Mouse (Mus musculus) lung, postnatal 0 days (tissue): ENCODE measurements around the gene Mettl17. TPM values are rescaled to one million over a fixed set of nuclear protein-coding genes. Genes with fewer than 3 reads are reported as not detected.

Experiments
- ATAC-seq: fragments of 200-750 bp; cut with Nextera tagmentation; 2 replicates; pipeline ENCODE4 v1.8.0; 2017; ENCODE audit warnings: moderate library complexity
- DNase-seq: peaks from one replicate; pipeline ENCODE4 v3.0.0-alpha.2; 2016; ENCODE audit warnings: low spot score
- H3K27ac ChIP-seq: fragments of 300-500 bp; sonication (generic); 2 replicates; pipeline ENCODE4 v1.5.1; 2014; ENCODE audit warnings: antibody characterized with exemption, mild to moderate bottlenecking, low read length, mixed read lengths
- H3K27me3 ChIP-seq: fragments of 300-500 bp; sonication (generic); replicated peaks from 2 replicates; pipeline ENCODE4 v1.6.1; 2014; ENCODE audit warnings: low read length, mixed read lengths; ENCODE audit not compliant: insufficient read depth
- H3K36me3 ChIP-seq: fragments of 300-500 bp; sonication (generic); 2 replicates; pipeline ENCODE4 v1.6.1; 2014; ENCODE audit warnings: low read length, mixed read lengths; ENCODE audit not compliant: insufficient read depth
- H3K4me1 ChIP-seq: fragments of 300-500 bp; sonication (generic); 2 replicates; pipeline ENCODE4 v1.6.1; 2014; ENCODE audit warnings: antibody characterized with exemption, low read depth, low read length, mixed read lengths; ENCODE audit not compliant: insufficient read depth
- H3K4me2 ChIP-seq: fragments of 300-500 bp; sonication (generic); replicated peaks from 2 replicates; pipeline ENCODE4 v1.6.1; 2014; ENCODE audit warnings: low read depth, mild to moderate bottlenecking, low read length, moderate library complexity, mixed read lengths
- H3K4me3 ChIP-seq: fragments of 300-500 bp; sonication (generic); 2 replicates; pipeline ENCODE4 v1.5.1; 2014; ENCODE audit warnings: low read depth, low read length
- H3K9ac ChIP-seq: fragments of 300-500 bp; sonication (generic); replicated peaks from 2 replicates; pipeline ENCODE4 v1.6.1; 2014; ENCODE audit warnings: low read depth, mild to moderate bottlenecking
- H3K9me3 ChIP-seq: fragments of 300-500 bp; sonication (generic); 2 replicates; pipeline ENCODE4 v1.6.1; 2016; ENCODE audit warnings: low read length, mixed read lengths
- CTCF ChIP-seq: IDR thresholded peaks from 2 replicates; pipeline ENCODE4 v1.5.1; 2016; ENCODE audit warnings: antibody characterized with exemption, mild to moderate bottlenecking
- EP300 ChIP-seq: IDR thresholded peaks from 2 replicates; pipeline ENCODE4 v1.6.1; 2016; ENCODE audit warnings: antibody characterized with exemption, mild to moderate bottlenecking, control low read depth
- WGBS: fragments of 180-500 bp; shearing (Covaris S2); extraction: QIAGEN DNeasy Blood & Tissue Kit; methylation state at CpG from one replicate; pipeline ENCODE4 v1.1.7; 2014; 5-methylcytosine and 5-hydroxymethylcytosine counted together
- polyA plus RNA-seq: library from polyadenylated mRNA; unstranded; fragments of >200 nt; fragmentation: Nextera tagmentation; extraction: Ambion mirVana; gene quantifications from 2 replicates; pipeline ENCODE4 v1.2.1, GENCODE M21; 2015

Gene Mettl17
- polyA plus RNA-seq, 1 experiment from 2014 or later: 33.9 TPM

DNA sequence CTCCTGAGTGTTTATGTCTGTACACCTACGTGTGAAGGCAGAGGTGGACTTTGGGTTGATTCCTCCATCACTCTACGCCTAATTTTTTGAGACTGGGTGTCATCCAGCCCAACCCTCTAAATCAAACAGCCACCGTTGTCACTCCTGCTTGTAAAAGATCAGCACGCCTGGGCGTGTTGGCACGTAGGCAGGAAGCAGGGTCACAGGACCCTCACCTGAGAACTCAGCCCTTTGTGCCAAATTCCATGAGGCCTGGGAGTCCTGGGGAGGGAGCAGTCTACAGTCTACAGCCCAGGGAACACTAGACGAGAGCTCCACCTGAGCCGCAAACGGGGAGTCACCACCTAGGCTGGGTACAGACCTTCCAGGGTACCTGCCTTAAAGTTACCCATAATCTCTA lies 19.1 kb downstream of the Mettl17 start:
- no peak for ATAC-seq
- H3K9me3 ChIP-seq: no peaks in the 10 kb centered on the region
- no peak for DNase-seq
- 64% methylated on average over 9 of the region's 9 CpGs for WGBS
- H3K4me1 ChIP-seq: no peaks in the 10 kb centered on the region
- H3K27me3 ChIP-seq: no peaks in the 10 kb centered on the region
- no peak overlapping the region for H3K4me2 ChIP-seq
- no peaks in the 10 kb centered on the region for H3K36me3 ChIP-seq
- H3K9ac ChIP-seq: no peak overlapping the region
- no peak overlapping the region for H3K4me3 ChIP-seq
- no peak for TF ChIP-seq EP300
- TF ChIP-seq CTCF: no peak
- H3K27ac ChIP-seq: no peak overlapping the region

DNA sequence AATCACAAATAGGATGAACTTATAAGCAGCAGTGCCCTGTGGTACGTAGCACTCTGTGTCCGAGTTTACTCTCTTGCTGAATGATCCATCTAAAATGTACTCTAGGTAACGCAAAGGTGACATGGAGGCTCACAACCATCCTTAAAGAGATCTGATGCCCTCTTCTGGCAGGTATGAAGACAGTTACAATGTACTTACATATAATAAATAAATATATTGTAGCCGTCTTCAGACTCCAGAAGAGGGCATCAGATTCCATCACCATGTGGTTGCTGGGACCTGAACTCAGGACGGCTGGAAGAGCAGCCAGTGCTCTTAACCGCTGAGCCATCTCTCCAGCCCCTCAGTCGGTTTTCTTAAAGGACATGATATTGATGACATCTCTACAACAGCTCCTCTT lies 20.1 kb downstream of the Mettl17 start:
- peak; percentile 74 for DNase-seq
- Histone ChIP-seq H3K4me2 (no peak overlapping the region), H3K9me3 (no peaks in the 10 kb centered on the region), H3K36me3 (no peaks in the 10 kb centered on the region), H3K9ac (no peak overlapping the region), H3K27ac (no peak overlapping the region), H3K4me3 (no peak overlapping the region), H3K27me3 (no peaks in the 10 kb centered on the region), H3K4me1 (no peaks in the 10 kb centered on the region)
- TF ChIP-seq EP300 (no peak), CTCF (peak; percentile 67)
- peak; percentile 18; the same call in 1 of the 2 replicates for ATAC-seq
- WGBS: 55% methylated on average over 7 of the region's 7 CpGs

DNA sequence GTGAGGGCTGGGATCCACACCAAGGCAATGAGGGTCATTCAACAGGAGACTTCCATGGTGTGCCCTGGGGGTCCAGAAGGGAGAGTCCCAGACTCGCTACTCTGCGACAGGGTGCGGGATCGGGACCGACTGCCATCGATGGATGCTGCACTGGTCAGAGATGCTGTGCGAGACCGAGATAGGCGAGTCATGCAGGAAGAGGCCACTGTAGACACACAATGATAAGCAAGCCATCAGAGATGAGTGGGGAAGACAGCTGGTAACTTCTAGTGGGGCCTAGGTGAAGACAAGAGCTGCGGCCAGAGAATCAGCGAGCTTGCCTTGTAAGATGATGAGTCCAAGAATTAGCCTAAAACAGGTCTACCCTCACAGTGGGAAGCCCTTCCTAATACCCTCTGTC lies 21.5 kb downstream of the Mettl17 start:
- WGBS: 89% methylated on average over 11 of the region's 11 CpGs
- no peak for ATAC-seq

DNA sequence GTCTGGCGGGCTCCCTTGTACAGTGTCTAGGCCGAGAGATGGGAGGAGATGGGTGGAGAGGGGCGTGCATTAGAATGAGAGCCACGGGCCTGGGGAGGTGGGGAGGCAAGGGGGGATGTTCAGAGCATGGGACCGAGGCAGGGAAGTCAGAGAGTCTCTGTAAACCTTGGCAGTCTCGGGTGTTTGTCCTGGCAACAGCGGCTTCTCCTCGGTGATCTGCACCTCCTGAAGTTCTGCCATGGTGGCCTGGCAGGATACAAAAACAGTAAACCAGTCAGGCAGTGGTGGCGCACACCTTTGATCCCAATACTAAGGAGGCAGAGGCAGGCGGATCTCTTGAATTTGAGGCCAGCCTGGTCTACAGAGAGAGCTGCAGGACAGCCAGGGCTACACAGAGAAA lies 26.7 kb downstream of the Mettl17 start:
- DNase-seq (no peak), ATAC-seq (no peak)
- Histone ChIP-seq H3K9ac (no peak overlapping the region), H3K36me3 (no peaks in the 10 kb centered on the region), H3K4me1 (peaks cover 8% of the 10 kb centered on the region; the same call in 1 of the 2 replicates), H3K4me2 (peak overlapping the region; percentile 78; the same call in 1 of the 2 replicates), H3K27ac (no peak overlapping the region), H3K4me3 (no peak overlapping the region), H3K27me3 (no peaks in the 10 kb centered on the region), H3K9me3 (no peaks in the 10 kb centered on the region)
- 86% methylated on average over 10 of the region's 10 CpGs for WGBS
- TF ChIP-seq CTCF (no peak), EP300 (no peak)

More for the DNA sequence above, 21.5 kb downstream of the Mettl17 start:
- no peak for TF ChIP-seq EP300
- TF ChIP-seq CTCF: no peak
- DNase-seq: no peak
- Histone ChIP-seq H3K9me3 (no peaks in the 10 kb centered on the region), H3K4me1 (no peaks in the 10 kb centered on the region), H3K9ac (no peak overlapping the region), H3K27me3 (no peaks in the 10 kb centered on the region), H3K27ac (no peak overlapping the region), H3K4me3 (no peak overlapping the region), H3K36me3 (no peaks in the 10 kb centered on the region), H3K4me2 (no peak overlapping the region)

DNA sequence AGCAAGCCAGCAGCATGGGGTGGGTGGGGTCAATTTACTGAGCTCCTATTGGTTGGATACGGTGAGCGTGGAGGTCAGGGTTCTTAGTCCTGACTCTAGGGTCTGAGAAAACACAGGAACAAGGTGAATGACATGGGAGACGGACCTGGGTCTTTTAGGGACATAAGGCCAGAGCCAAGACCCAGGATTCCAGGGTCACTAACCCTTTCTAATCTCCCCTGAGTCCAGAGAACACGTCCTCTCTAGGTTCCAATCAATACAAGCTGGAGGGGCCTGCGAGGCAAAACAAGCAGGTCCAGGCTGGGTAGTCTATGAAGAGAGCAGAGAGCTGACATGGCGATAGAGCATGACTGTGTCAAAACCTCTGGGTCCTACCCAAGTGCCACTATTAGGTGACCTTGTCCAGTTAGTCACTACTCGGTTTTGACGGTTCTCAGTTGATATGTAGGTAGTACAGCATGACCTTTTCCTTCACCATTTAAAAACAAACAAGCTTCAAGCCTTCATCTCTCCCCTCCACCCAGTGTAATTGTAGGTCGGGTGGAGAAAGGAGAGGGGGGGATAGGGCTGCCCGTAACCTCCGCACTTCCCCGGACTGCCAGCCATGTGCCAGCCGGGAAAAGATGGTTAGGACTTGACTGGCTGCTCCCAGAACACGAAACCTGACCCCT lies 27.9 kb downstream of the Mettl17 start:
- H3K9ac ChIP-seq: peak overlapping the region; percentile 74
- H3K27ac ChIP-seq: peak overlapping the region; percentile 94
- H3K36me3 ChIP-seq: no peaks in the 10 kb centered on the region
- no peak for ATAC-seq
- H3K9me3 ChIP-seq: no peaks in the 10 kb centered on the region
- TF ChIP-seq EP300: no peak
- no peak for TF ChIP-seq CTCF
- H3K4me3 ChIP-seq: peak overlapping the region; percentile 57
- H3K4me2 ChIP-seq: peak overlapping the region; percentile 78
- H3K27me3 ChIP-seq: no peaks in the 10 kb centered on the region
- WGBS: 10% methylated on average over 14 of the region's 14 CpGs
- no peak for DNase-seq
- peaks cover 8% of the 10 kb centered on the region; the same call in 1 of the 2 replicates for H3K4me1 ChIP-seq

DNA sequence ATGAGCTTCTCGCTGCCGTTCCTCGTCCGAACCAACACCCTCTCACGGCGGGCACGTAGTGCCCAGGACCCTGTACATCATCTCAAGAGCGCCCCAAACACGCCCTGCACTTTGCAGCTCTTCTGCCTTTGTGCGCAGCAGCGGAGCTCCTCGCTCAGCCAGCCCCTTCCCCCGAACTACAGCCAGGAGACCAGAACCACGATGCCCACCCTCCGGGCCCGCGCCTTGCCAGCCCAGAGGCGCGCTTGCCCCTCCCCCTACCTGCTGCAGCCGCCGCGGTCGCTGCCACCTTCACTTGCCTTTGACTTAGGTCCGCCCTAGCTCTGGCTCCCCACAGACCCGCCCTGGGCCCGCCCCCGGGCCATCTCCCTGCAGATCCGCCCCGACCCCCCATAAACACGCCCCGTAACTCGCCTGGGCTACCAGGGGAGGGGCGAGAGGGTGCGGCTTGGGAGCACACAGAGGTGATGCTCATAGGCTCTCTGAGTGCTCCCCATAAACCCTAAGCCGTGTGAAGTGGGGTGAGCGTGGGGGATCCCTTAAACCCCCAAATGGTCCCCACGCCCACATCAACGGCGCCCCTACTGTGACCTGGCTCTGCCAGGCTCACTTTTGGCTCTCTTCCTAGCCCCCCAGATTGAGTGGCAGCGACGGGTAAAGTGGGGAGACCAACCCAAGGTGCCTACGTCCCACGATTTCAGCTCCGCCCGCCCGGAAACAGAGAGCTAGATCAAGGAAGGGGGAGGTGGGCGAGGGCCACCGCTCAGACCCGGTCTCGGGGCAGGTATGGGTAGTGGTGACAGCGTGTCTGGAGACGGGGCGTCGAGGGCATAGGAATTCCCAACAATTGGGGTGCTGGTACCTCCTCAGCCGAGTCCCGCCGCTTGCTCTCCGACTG lies 28.7 kb downstream of the Mettl17 start:
- H3K4me2 ChIP-seq: peak overlapping the region; percentile 78
- DNase-seq (peak; percentile 93), ATAC-seq (peak; percentile 86)
- no peaks in the 10 kb centered on the region for H3K9me3 ChIP-seq
- H3K27ac ChIP-seq: peak overlapping the region; percentile 94
- under 1% methylated on average over 52 of the region's 58 CpGs for WGBS
- H3K27me3 ChIP-seq: no peaks in the 10 kb centered on the region
- H3K36me3 ChIP-seq: no peaks in the 10 kb centered on the region
- H3K9ac ChIP-seq: peak overlapping the region; percentile 74
- peak overlapping the region; percentile 57 for H3K4me3 ChIP-seq
- TF ChIP-seq EP300 (no peak), CTCF (no peak)
- H3K4me1 ChIP-seq: peaks cover 8% of the 10 kb centered on the region; the same call in 1 of the 2 replicates
